Mouse (Mus musculus): ENCODE results near the gene Gm20388. TPM values are rescaled to one million over a fixed set of nuclear protein-coding genes. Genes with fewer than 3 reads are reported as not detected.

The Gm20388 gene
- polyA plus RNA-seq, 1 experiment from 2014 or later: not detected

- Histone ChIP-seq H3K36me3 (no peaks in the 10 kb centered on the region), H3K9me3 (replicated peaks) (no peaks in the 10 kb centered on the region), H3K9ac (no peak overlapping the region), H3K4me1 (replicated peaks) (no peaks in the 10 kb centered on the region), H3K4me2 (no peak overlapping the region), H3K27ac (no peak overlapping the region), H3K27me3 (peaks cover 44% of the 10 kb centered on the region), H3K4me3 (replicated peaks) (no peak overlapping the region)
- WGBS (ENCODE audit: insufficient replicate concordance): 48% methylated on average over 6 of the region's 6 CpGs
- DNase-seq: no peak
- ATAC-seq (ENCODE audit: low read depth): no peak
Measured at GRCm38 (mm10) chr8:119994556-119994955, 83.9 kb downstream of the Gm20388 start.

DNA sequence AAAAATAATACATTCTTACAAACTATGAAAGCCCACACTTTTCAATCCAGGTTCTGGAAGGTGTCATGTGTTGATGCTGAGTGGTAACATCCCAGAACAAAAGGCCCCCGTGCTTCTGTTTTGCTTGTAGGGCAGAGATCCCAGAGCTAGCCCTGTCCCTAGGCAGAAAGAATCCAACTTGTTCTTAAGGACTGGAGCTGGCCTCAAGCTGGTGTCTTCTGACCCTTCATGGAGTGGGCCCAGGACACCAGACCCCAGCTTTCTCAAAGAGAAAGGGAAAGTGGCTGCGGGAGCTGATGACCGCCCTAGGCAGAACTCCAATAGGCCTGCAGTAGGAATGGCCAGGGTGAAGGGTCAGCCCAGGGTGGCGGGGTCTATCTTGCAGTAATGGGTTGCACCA lies 86.6 kb downstream of the Gm20388 start:
- no peaks in the 10 kb centered on the region for H3K4me1 ChIP-seq (replicated peaks)
- H3K9ac ChIP-seq: no peak overlapping the region
- no peak for DNase-seq
- 71% methylated on average over 4 of the region's 4 CpGs for WGBS (ENCODE audit: insufficient replicate concordance)
- no peak overlapping the region for H3K27ac ChIP-seq
- H3K36me3 ChIP-seq: no peaks in the 10 kb centered on the region
- ATAC-seq (ENCODE audit: low read depth): no peak
- H3K27me3 ChIP-seq: peaks cover 26% of the 10 kb centered on the region
- H3K9me3 ChIP-seq (replicated peaks): no peaks in the 10 kb centered on the region
- no peak overlapping the region for H3K4me3 ChIP-seq (replicated peaks)
- no peak overlapping the region for H3K4me2 ChIP-seq

GRCm38 (mm10) chr8:120000461-120000860 lies 89.8 kb downstream of the Gm20388 start:
- ATAC-seq (ENCODE audit: low read depth): no peak

DNA sequence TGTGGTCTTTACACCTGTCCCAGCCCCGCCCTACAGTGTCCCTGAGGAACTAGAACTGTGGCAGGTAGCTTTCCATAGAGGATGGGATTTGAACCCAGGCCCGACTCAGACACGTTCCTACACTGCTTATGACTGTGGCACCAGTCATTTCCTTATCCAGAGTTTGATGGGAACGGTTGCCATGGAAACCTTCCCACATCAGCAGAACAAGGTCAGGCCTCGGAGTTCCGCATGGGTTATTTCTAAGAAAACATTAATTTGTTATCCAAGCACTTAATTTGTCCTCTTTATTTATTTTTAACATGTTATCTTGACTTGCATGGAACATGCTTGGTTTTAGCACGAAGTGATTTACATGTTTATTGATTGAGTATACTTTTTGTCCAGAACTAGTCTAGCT lies 91.1 kb downstream of the Gm20388 start:
- WGBS (ENCODE audit: insufficient replicate concordance): 57% methylated on average over 7 of the region's 7 CpGs
- Histone ChIP-seq H3K4me1 (replicated peaks) (no peaks in the 10 kb centered on the region), H3K9me3 (replicated peaks) (no peaks in the 10 kb centered on the region), H3K4me3 (replicated peaks) (no peak overlapping the region), H3K27ac (no peak overlapping the region), H3K27me3 (no peaks in the 10 kb centered on the region; the same call in 1 of the 2 replicates), H3K36me3 (no peaks in the 10 kb centered on the region), H3K4me2 (no peak overlapping the region), H3K9ac (no peak overlapping the region)
- DNase-seq: no peak
- no peak for ATAC-seq (ENCODE audit: low read depth)

More at GRCm38 (mm10) chr8:120000461-120000860, 89.8 kb downstream of the Gm20388 start:
- H3K27me3 ChIP-seq: no peaks in the 10 kb centered on the region; the same call in 1 of the 2 replicates
- no peaks in the 10 kb centered on the region for H3K4me1 ChIP-seq (replicated peaks)
- no peak overlapping the region for H3K9ac ChIP-seq
- 54% methylated on average over 8 of the region's 8 CpGs for WGBS (ENCODE audit: insufficient replicate concordance)
- no peak overlapping the region for H3K4me2 ChIP-seq
- no peaks in the 10 kb centered on the region for H3K9me3 ChIP-seq (replicated peaks)
- H3K36me3 ChIP-seq: no peaks in the 10 kb centered on the region
- no peak for DNase-seq
- no peak overlapping the region for H3K27ac ChIP-seq
- H3K4me3 ChIP-seq (replicated peaks): no peak overlapping the region

DNA sequence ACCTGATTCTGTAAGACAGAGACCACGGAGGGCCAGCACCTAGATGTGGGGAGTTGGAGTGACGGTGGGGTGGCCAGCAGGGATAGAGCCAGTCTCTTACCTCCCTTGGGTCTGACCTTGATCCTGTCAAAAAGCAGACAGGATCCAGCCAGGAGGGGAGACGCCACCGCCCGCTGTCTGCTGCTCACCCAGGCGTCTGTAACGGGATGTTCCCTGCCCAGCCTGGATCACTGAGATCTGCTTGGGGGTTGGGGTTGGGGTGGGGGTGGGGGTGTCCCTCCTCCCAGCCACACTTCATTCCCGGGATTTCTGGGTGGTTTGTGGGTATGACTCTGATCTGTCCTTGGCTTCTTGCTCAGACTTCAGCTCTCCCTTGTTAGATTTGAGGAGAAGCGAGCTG lies 91.7 kb downstream of the Gm20388 start:
- Histone ChIP-seq H3K9ac (no peak overlapping the region), H3K4me3 (replicated peaks) (no peak overlapping the region), H3K27ac (no peak overlapping the region), H3K9me3 (replicated peaks) (no peaks in the 10 kb centered on the region), H3K4me2 (no peak overlapping the region), H3K27me3 (no peaks in the 10 kb centered on the region; the same call in 1 of the 2 replicates), H3K4me1 (replicated peaks) (no peaks in the 10 kb centered on the region), H3K36me3 (no peaks in the 10 kb centered on the region)
- no peak for ATAC-seq (ENCODE audit: low read depth)
- DNase-seq: no peak
- WGBS (ENCODE audit: insufficient replicate concordance): 47% methylated on average over 9 of the region's 9 CpGs

DNA sequence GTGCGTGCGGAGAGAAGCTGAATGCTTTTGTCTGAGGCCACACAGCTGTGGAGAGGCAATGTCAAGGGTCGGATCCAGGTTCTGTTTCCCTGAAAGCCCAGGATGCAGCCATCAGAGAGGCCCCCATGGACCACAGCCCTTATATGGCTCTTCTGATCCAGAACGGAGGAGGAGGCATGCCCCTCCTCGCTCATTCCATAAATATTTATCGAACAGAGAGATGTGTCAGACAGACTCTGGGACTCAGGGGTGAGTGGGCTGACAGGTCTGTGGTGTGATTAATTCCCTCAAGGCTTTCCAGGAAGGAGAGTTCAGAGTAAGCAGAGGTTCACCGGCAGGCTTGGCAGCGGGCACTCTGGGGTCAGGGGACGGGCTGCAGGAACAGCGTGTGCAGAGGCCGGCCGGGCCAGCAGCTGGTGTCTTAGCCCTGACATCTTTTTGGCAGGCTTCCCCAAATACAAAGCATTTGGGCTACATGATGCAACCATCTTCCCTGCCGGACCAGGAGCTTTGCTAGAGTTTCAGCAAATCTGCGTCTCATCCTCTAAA lies 93.6 kb downstream of the Gm20388 start:
- Histone ChIP-seq H3K27ac (no peak overlapping the region), H3K27me3 (no peaks in the 10 kb centered on the region; the same call in 1 of the 2 replicates), H3K9me3 (replicated peaks) (no peaks in the 10 kb centered on the region), H3K4me3 (replicated peaks) (no peak overlapping the region), H3K9ac (no peak overlapping the region), H3K36me3 (no peaks in the 10 kb centered on the region), H3K4me1 (replicated peaks) (no peaks in the 10 kb centered on the region), H3K4me2 (no peak overlapping the region)
- DNase-seq (no peak), ATAC-seq (ENCODE audit: low read depth) (no peak)
- WGBS (ENCODE audit: insufficient replicate concordance): 62% methylated on average over 14 of the region's 14 CpGs

- DNase-seq (no peak), ATAC-seq (ENCODE audit: low read depth) (no peak)
- Histone ChIP-seq H3K36me3 (no peaks in the 10 kb centered on the region), H3K27ac (no peak overlapping the region), H3K4me3 (replicated peaks) (no peak overlapping the region), H3K4me2 (no peak overlapping the region), H3K9me3 (replicated peaks) (no peaks in the 10 kb centered on the region), H3K9ac (no peak overlapping the region), H3K27me3 (no peaks in the 10 kb centered on the region; the same call in 1 of the 2 replicates), H3K4me1 (replicated peaks) (no peaks in the 10 kb centered on the region)
- 62% methylated on average over 2 of the region's 2 CpGs for whole genome bisulfite sequencing (ENCODE audit: insufficient replicate concordance)
Measured at GRCm38 (mm10) chr8:120004705-120005381, 94.2 kb downstream of the Gm20388 start.

- WGBS (ENCODE audit: insufficient replicate concordance): 40% methylated on average over 9 of the region's 9 CpGs
- DNase-seq: no peak
- Histone ChIP-seq H3K4me2 (no peak overlapping the region), H3K9ac (no peak overlapping the region), H3K9me3 (replicated peaks) (no peaks in the 10 kb centered on the region), H3K27ac (no peak overlapping the region), H3K4me1 (replicated peaks) (no peaks in the 10 kb centered on the region), H3K4me3 (replicated peaks) (no peak overlapping the region), H3K36me3 (no peaks in the 10 kb centered on the region), H3K27me3 (no peaks in the 10 kb centered on the region; the same call in 1 of the 2 replicates)
- no peak for ATAC-seq (ENCODE audit: low read depth)
Measured at GRCm38 (mm10) chr8:120006645-120007160, 96.1 kb downstream of the Gm20388 start.

GRCm38 (mm10) chr8:120007178-120007577 lies 96.5 kb downstream of the Gm20388 start:
- H3K9me3 ChIP-seq (replicated peaks): no peaks in the 10 kb centered on the region
- no peak overlapping the region for H3K9ac ChIP-seq
- H3K36me3 ChIP-seq: no peaks in the 10 kb centered on the region
- no peak overlapping the region for H3K27ac ChIP-seq
- H3K4me1 ChIP-seq (replicated peaks): no peaks in the 10 kb centered on the region
- no peaks in the 10 kb centered on the region; the same call in 1 of the 2 replicates for H3K27me3 ChIP-seq
- WGBS (ENCODE audit: insufficient replicate concordance): 55% methylated on average over 9 of the region's 9 CpGs
- no peak overlapping the region for H3K4me2 ChIP-seq
- H3K4me3 ChIP-seq (replicated peaks): no peak overlapping the region
- ATAC-seq (ENCODE audit: low read depth) (no peak), DNase-seq (no peak)

DNA sequence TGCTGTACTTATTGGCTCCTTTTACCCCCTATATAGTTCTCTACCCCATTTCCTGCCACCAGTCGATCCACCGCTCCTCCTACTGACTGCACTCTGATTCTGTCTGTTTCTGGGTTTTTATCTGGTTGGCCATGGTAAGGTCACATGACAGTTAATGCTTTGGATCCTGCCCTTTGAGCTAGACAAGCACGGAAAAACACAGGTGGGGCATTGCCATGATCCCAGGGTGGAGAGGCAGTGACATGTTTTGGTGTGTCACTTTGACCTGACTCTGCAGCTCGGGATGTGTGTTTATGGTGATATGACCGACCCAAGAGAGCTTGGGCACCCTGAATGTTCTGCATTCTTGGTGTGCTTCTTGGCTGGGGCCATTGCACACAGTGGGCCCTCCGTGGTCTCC lies 98.6 kb downstream of the Gm20388 start:
- Histone ChIP-seq H3K36me3 (no peaks in the 10 kb centered on the region), H3K27me3 (peaks cover 3% of the 10 kb centered on the region; the same call in 1 of the 2 replicates), H3K9me3 (replicated peaks) (no peaks in the 10 kb centered on the region), H3K9ac (no peak overlapping the region), H3K4me2 (no peak overlapping the region), H3K27ac (no peak overlapping the region), H3K4me1 (replicated peaks) (no peaks in the 10 kb centered on the region), H3K4me3 (replicated peaks) (no peak overlapping the region)
- ATAC-seq (ENCODE audit: low read depth) (no peak), DNase-seq (no peak)
- 50% methylated on average over 6 of the region's 6 CpGs for WGBS (ENCODE audit: insufficient replicate concordance)

GRCm38 (mm10) chr8:120012491-120012890 lies 101.8 kb downstream of the Gm20388 start:
- DNase-seq (no peak), ATAC-seq (ENCODE audit: low read depth) (no peak)
- H3K4me3 ChIP-seq (replicated peaks): no peak overlapping the region
- H3K9me3 ChIP-seq (replicated peaks): no peaks in the 10 kb centered on the region
- H3K4me1 ChIP-seq (replicated peaks): peaks cover 4% of the 10 kb centered on the region; the same call in 1 of the 2 replicates
- H3K27ac ChIP-seq: no peak overlapping the region
- no peak overlapping the region for H3K9ac ChIP-seq
- H3K36me3 ChIP-seq: no peaks in the 10 kb centered on the region
- no peak overlapping the region for H3K4me2 ChIP-seq
- H3K27me3 ChIP-seq: 0 out of 2 replicates have a peak, but pooled peaks cover 3% of the 10 kb centered on the region
- WGBS (ENCODE audit: insufficient replicate concordance): 59% methylated on average over 8 of the region's 8 CpGs

All from liver, embryonic 13.5 days (tissue).